Mouse (Mus musculus) intestine, embryonic 16.5 days (tissue): Measurements from ENCODE around the gene Pitpnc1. TPM values are rescaled to one million over a fixed set of nuclear protein-coding genes. Genes with fewer than 3 reads are reported as not detected.

Experiments
- ATAC-seq: fragments of 200-750 bp; cut with Nextera tagmentation; 2 replicates; pipeline ENCODE4 v1.8.0; 2017; ENCODE audit warnings: moderate TSS enrichment, moderate library complexity
- H3K27ac ChIP-seq: fragments of 300-500 bp; sonication (generic); 2 replicates; pipeline ENCODE4 v1.5.1; 2014; ENCODE audit warnings: mild to moderate bottlenecking, low read length
- H3K27me3 ChIP-seq: fragments of 300-500 bp; sonication (generic); replicated peaks from 2 replicates; pipeline ENCODE4 v1.6.1; 2014; ENCODE audit warnings: low read length, control low read depth, mixed read lengths; ENCODE audit not compliant: control insufficient read depth, insufficient read depth
- H3K36me3 ChIP-seq: fragments of 300-500 bp; sonication (generic); 2 replicates; pipeline ENCODE4 v1.6.1; 2014; ENCODE audit warnings: low read length, control low read depth; ENCODE audit not compliant: control insufficient read depth, insufficient read depth
- H3K4me1 ChIP-seq: fragments of 300-500 bp; sonication (generic); 2 replicates; pipeline ENCODE4 v1.6.1; 2014; ENCODE audit warnings: low read length, control low read depth, mixed read lengths; ENCODE audit not compliant: control insufficient read depth, insufficient read depth
- H3K4me2 ChIP-seq: fragments of 300-500 bp; sonication (generic); 2 replicates; pipeline ENCODE4 v1.6.1; 2014; ENCODE audit warnings: low read depth, low read length, control low read depth
- H3K4me3 ChIP-seq: fragments of 300-500 bp; sonication (generic); 2 replicates; pipeline ENCODE4 v1.5.1; 2014; ENCODE audit warnings: mild to moderate bottlenecking, low read length
- H3K9ac ChIP-seq: fragments of 300-500 bp; sonication (generic); 2 replicates; pipeline ENCODE4 v1.6.1; 2014; ENCODE audit warnings: low read depth, low read length
- H3K9me3 ChIP-seq: fragments of 300-500 bp; sonication (generic); 2 replicates; pipeline ENCODE4 v1.6.1; 2016; ENCODE audit warnings: low read length, control low read depth; ENCODE audit not compliant: control insufficient read depth
- WGBS: fragments of 180-500 bp; shearing (Covaris S2); extraction: QIAGEN DNeasy Blood & Tissue Kit; methylation state at CpG from one replicate; pipeline ENCODE4 v1.1.7; 2014; 5-methylcytosine and 5-hydroxymethylcytosine counted together
- polyA plus RNA-seq: library from polyadenylated mRNA; unstranded; fragments of >200 nt; fragmentation: Nextera tagmentation; extraction: Ambion mirVana; gene quantifications from 2 replicates; pipeline ENCODE4 v1.2.1, GENCODE M21; 2015

Pitpnc1 gene
- polyA plus RNA-seq, 1 experiment from 2014 or later, result 10.6 TPM

DNA sequence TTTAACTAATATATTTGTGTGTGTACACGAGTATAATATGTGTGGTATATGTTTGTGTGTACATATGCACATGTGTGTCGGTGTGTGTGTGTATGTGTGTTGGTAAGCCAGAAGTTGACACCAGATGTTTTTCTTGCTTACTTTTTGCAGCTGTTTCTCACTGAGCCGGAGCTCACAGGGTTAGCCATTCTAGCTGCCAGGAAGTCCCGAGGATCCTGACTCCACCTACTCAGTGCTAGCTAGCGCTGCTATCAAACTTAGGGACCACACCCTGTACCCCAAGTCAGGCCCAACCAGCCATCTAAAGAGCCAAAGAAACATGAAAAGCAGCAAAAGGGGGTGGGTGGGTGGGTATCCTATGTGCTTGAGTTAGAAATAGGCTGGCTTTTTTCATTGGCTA lies 23.1 kb downstream of the Pitpnc1 start:
- H3K9me3 ChIP-seq, result no peaks in the 10 kb centered on the region
- peaks cover 12% of the 10 kb centered on the region; the same call in 1 of the 2 replicates for H3K4me1 ChIP-seq
- no peak overlapping the region; the same call in 1 of the 2 replicates for H3K4me2 ChIP-seq
- no peaks in the 10 kb centered on the region for H3K27me3 ChIP-seq
- H3K4me3 ChIP-seq, result no peak overlapping the region
- WGBS, result 48% methylated on average over 5 of the region's 5 CpGs
- H3K36me3 ChIP-seq, result no peaks in the 10 kb centered on the region
- peak; percentile 72 for ATAC-seq
- H3K9ac ChIP-seq, result no peak overlapping the region
- no peak overlapping the region for H3K27ac ChIP-seq

DNA sequence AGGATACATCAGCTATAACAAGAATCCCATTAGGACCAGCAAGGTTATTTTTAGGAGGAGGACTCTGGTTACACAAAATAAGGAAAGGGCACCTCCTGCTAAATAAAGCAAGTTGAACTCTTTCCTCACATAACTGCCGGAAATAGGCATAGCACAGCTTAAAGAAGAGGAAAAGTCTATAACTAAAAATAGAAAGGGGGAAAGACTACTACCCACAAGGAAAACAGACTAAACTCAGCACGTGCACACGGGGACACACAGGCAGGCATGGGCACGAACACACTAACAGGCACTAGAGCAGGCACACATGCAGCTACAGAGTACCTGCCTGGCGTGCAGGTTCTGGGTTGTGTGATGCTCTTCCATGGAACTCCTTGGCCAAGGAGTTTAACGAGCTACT lies 23.8 kb downstream of the Pitpnc1 start:
- Histone ChIP-seq H3K4me3 (no peak overlapping the region), H3K4me2 (no peak overlapping the region), H3K27me3 (no peaks in the 10 kb centered on the region), H3K27ac (no peak overlapping the region), H3K9ac (no peak overlapping the region), H3K9me3 (no peaks in the 10 kb centered on the region), H3K4me1 (peaks cover 12% of the 10 kb centered on the region; the same call in 1 of the 2 replicates), H3K36me3 (no peaks in the 10 kb centered on the region)
- 77% methylated on average over 6 of the region's 6 CpGs for WGBS
- no peak for ATAC-seq

DNA sequence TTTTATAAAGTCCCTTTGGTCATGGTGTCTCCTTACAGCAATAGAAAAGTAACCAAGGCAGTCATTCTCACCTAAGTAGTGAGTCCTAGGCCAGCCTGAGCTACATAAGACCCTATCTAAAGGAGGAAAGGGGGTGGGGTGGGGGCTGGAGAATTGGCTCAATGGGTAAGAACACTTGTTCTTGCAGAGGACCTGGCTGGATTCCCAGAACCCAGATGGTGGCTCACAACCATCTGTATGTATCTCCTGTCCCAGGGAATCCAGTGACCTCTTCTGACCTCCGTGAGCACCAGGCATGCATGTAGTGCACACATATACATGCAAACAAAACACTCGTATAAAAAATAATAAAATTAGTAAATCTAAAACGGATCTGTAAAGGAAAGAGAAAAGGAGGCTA lies 24.8 kb downstream of the Pitpnc1 start:
- no peak overlapping the region for H3K9ac ChIP-seq
- no peaks in the 10 kb centered on the region for H3K27me3 ChIP-seq
- no peak overlapping the region for H3K4me3 ChIP-seq
- no peaks in the 10 kb centered on the region for H3K9me3 ChIP-seq
- no peaks in the 10 kb centered on the region for H3K36me3 ChIP-seq
- H3K27ac ChIP-seq, result no peak overlapping the region
- no peak for ATAC-seq
- H3K4me1 ChIP-seq, result peaks cover 7% of the 10 kb centered on the region; the same call in 1 of the 2 replicates
- H3K4me2 ChIP-seq, result no peak overlapping the region
- 82% methylated on average over 3 of the region's 3 CpGs for WGBS

DNA sequence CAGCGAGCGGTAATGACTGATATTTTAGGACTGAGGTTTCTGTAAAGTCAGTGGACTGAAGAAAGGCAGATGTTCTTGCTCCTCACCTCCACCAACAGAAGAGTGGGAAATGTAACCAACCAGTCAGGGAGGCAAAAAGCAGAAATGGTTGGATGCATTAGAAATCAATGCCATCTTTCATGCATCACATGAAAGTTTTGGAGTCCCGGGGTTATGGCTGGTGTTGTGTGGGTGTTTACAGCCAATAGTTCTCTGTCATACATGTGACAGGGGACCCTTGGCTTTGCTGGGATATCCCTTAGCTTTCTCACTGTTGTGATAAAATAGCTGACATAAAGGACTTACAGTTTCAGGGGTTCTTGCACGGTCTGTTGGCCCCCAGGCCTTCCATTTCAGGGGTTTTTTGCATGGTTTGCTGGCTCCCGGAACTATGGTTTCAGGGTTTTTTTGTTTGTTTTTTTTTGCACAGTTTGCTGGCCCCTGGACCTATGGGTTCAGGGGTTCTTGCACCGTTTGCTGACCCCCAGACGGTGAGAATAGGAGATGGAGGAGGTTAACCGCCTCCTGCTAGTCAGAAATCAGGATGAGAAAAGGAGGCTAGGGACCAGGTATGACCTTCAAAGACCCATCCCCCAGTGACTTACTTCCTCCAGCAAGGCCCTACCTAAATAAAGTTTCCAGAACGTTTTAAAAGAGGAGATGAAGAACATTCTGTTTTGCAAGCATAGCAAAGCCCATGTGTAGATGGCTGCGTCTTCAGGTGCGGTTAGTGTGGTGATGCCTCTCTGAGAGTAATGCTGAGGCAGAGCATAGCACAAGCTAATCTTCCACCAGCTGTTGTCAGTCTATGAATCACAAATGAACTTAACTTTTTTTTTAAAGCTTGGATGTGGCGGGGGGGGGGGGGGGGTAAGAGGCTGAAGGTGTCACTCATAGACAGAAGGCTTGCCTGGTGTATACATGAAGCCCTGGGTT lies 27.1 kb downstream of the Pitpnc1 start:
- Histone ChIP-seq H3K4me1 (no peaks in the 10 kb centered on the region), H3K36me3 (no peaks in the 10 kb centered on the region), H3K4me2 (no peak overlapping the region), H3K27ac (no peak overlapping the region), H3K4me3 (no peak overlapping the region), H3K9ac (no peak overlapping the region), H3K9me3 (no peaks in the 10 kb centered on the region), H3K27me3 (no peaks in the 10 kb centered on the region)
- no peak for ATAC-seq
- WGBS, result 81% methylated on average over 12 of the region's 12 CpGs

DNA sequence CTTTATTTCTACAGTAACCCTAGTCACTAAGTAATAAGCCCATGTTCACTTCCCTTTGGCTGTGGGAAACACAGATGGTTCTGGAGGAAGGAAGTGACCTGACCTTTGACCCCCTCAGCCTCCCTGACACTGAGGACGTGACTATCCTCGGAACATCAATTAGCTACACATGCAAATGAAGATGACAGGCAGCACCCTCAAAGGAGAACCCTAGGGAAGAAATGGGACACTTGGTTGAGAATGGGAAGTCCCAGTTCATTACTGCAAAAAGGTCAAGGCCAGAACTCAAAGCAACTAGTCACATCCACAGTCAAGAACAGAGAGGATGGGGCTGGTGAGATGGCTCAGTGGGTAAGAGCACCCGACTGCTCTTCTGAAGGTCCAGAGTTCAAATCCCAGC lies 29.4 kb downstream of the Pitpnc1 start:
- Histone ChIP-seq H3K36me3 (no peaks in the 10 kb centered on the region), H3K9me3 (no peaks in the 10 kb centered on the region), H3K9ac (no peak overlapping the region), H3K4me2 (no peak overlapping the region), H3K27me3 (no peaks in the 10 kb centered on the region), H3K27ac (no peak overlapping the region), H3K4me3 (no peak overlapping the region), H3K4me1 (no peaks in the 10 kb centered on the region)
- WGBS, result 62% methylated on average over 3 of the region's 3 CpGs
- no peak for ATAC-seq

DNA sequence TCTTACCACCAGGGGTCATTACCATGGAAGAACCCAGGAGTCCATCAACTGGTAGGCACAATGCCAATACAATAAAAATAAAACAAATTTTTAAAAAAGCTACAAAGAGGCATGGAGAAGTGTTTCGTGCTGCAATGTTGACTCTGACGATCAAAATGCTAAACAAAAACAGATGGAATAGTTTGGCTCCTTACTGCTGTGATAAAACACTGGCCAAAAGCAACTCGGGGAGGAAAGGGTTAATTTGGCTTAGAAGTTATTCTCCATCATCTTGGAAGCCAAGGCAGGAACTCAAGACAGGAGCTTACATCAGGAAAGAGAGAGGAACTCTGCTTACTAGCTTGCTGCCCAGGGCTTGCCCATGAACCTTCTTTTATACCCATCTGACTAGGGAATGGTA lies 32.4 kb downstream of the Pitpnc1 start:
- H3K27ac ChIP-seq, result no peak overlapping the region
- H3K4me2 ChIP-seq, result no peak overlapping the region
- H3K9ac ChIP-seq, result no peak overlapping the region
- H3K9me3 ChIP-seq, result no peaks in the 10 kb centered on the region
- WGBS, result 75% methylated on average over 3 of the region's 3 CpGs
- no peaks in the 10 kb centered on the region for H3K36me3 ChIP-seq
- H3K4me1 ChIP-seq, result no peaks in the 10 kb centered on the region
- no peak overlapping the region for H3K4me3 ChIP-seq
- no peaks in the 10 kb centered on the region for H3K27me3 ChIP-seq
- ATAC-seq, result no peak

DNA sequence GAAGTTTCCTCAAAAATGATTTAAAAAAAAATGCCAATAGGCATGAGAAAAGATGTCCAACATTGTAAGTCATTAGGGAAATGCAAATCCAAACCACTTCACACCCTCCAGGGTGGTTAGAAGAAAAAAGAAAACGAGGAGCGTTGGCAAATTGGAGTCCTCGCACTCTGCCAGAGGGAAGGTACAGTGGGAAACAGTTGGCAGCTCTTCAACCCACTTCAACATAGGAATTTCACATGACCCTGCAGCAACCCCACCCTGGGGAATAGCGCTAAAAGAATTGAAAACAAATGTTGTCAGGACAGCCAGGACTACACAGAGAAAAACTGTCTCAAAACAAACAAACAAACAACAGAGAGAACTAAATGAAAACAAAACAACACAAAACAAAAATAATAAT lies 32.8 kb downstream of the Pitpnc1 start:
- Histone ChIP-seq H3K4me3 (no peak overlapping the region), H3K27ac (no peak overlapping the region), H3K4me1 (no peaks in the 10 kb centered on the region), H3K4me2 (no peak overlapping the region), H3K27me3 (no peaks in the 10 kb centered on the region), H3K9me3 (no peaks in the 10 kb centered on the region), H3K36me3 (no peaks in the 10 kb centered on the region), H3K9ac (no peak overlapping the region)
- ATAC-seq, result no peak
- WGBS, result 66% methylated on average over 4 of the region's 4 CpGs

DNA sequence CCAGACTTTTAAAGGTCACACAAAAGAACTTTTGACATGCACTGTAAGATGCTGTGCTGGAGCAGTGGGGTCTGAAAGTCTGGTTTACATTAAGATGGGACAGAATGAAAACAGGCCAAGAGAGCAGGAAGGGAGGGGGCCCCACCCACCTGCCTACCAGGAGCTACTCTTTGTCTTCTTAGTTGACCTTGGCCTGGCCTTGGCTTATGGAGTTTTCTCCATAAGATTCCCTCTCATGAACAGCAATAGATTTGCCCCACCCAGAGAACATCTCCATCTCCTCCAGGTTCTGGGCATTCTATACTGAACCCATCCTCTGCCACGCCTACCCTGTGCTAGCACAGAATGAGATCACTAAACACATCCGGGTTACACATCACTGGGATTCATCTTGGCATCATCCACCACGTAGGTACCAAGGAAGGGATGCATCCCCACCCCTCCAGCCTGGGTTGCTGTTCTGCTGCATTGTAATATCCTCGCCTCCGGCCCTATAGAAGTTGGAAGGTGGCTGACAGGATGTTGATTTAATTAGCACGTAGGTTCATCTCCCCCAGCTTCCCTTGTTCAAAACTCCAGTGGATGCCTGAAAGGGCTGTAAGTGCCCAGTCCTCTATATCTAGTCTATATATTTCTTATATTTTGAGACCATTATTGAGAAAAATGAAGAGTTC lies 34.6 kb downstream of the Pitpnc1 start:
- Histone ChIP-seq H3K4me3 (no peak overlapping the region), H3K4me2 (no peak overlapping the region), H3K27me3 (no peaks in the 10 kb centered on the region), H3K9ac (no peak overlapping the region), H3K27ac (no peak overlapping the region), H3K9me3 (no peaks in the 10 kb centered on the region), H3K4me1 (no peaks in the 10 kb centered on the region), H3K36me3 (no peaks in the 10 kb centered on the region)
- ATAC-seq, result no peak
- WGBS, result 91% methylated on average over 6 of the region's 6 CpGs

DNA sequence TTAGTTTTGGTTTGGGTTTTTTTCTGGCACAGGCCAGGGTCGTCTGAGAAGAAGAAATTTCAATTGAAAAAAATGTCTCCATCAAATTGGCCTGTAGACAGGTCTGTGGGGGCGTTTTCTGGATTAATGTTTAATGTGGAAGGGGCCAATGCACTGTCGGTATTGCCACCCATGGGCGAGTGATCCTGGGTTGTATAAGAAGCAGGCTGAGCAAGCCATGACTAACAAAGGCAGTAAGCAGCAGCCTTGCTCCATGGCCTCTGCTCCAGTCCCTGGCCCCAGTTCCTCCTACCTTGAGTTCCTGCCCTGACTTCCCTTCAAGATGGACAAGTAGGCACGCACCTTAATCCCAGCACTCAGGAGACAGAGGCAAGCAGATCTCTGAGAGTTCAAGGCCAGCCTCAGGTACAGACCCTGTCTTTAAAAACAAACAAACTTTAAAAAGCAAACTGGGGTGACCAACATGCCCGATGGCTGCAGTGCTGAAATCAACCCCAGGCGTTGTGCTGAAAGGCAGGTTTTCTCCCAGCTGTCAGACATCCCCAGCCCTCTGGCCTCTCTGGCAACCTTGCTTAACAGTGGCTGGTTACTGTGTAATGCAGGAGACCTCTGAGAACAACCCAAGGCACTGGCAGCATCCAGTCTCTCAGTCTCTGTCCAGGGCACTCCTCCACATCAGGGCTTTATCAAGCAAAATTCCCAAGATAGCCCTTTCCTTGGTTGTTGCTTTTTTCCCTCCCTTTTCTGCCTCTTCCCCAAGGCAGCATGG lies 39.1 kb downstream of the Pitpnc1 start:
- no peak for ATAC-seq
- WGBS, result 65% methylated on average over 7 of the region's 7 CpGs
- H3K4me3 ChIP-seq, result no peak overlapping the region
- H3K27me3 ChIP-seq, result no peaks in the 10 kb centered on the region
- H3K9me3 ChIP-seq, result no peaks in the 10 kb centered on the region
- no peak overlapping the region for H3K9ac ChIP-seq
- no peaks in the 10 kb centered on the region for H3K36me3 ChIP-seq
- no peaks in the 10 kb centered on the region for H3K4me1 ChIP-seq
- no peak overlapping the region for H3K27ac ChIP-seq
- no peak overlapping the region for H3K4me2 ChIP-seq
